Mouse (Mus musculus): ENCODE results near the gene Trrap. TPM values are rescaled to one million over a fixed set of nuclear protein-coding genes. Genes with fewer than 3 reads are reported as not detected.
A peak's percentile ranks its signal among the peaks of the same experiment; 100 is the strongest.

Trrap gene
- polyA plus RNA-seq, 1 experiment from 2014 or later, result 89.5 TPM

GRCm38 (mm10) chr5:144753041-144753440, 14.5 kb upstream of the Trrap start:
- no peak for ATAC-seq (ENCODE audit: insufficient number of reproducible peaks, insufficient read depth, low FRiP score, low TSS enrichment, low read depth)
- no peak overlapping the region for H3K4me2 ChIP-seq
- H3K4me3 ChIP-seq, result no peak overlapping the region
- 56% methylated on average over 7 of the region's 7 CpGs for WGBS
- no peaks in the 10 kb centered on the region for H3K27me3 ChIP-seq
- H3K9me3 ChIP-seq, result no peaks in the 10 kb centered on the region
- H3K36me3 ChIP-seq, result no peaks in the 10 kb centered on the region
- peaks cover 3% of the 10 kb centered on the region; the same call in 1 of the 2 replicates for H3K4me1 ChIP-seq
- H3K9ac ChIP-seq, result no peak overlapping the region
- no peak overlapping the region for H3K27ac ChIP-seq

GRCm38 (mm10) chr5:144755191-144755590, 12.3 kb upstream of the Trrap start:
- no peak for ATAC-seq (ENCODE audit: insufficient number of reproducible peaks, insufficient read depth, low FRiP score, low TSS enrichment, low read depth)
- H3K36me3 ChIP-seq, result no peaks in the 10 kb centered on the region
- H3K27me3 ChIP-seq, result peaks cover 3% of the 10 kb centered on the region
- H3K9ac ChIP-seq, result no peak overlapping the region
- H3K9me3 ChIP-seq, result no peaks in the 10 kb centered on the region
- no peak overlapping the region for H3K4me2 ChIP-seq
- WGBS, result 82% methylated on average over 10 of the region's 10 CpGs
- H3K4me1 ChIP-seq, result peaks cover 3% of the 10 kb centered on the region; the same call in 1 of the 2 replicates
- no peak overlapping the region for H3K27ac ChIP-seq
- H3K4me3 ChIP-seq, result no peak overlapping the region

- H3K27ac ChIP-seq, result no peak overlapping the region
- no peak overlapping the region for H3K9ac ChIP-seq
- ATAC-seq (ENCODE audit: insufficient number of reproducible peaks, insufficient read depth, low FRiP score, low TSS enrichment, low read depth), result no peak
- H3K9me3 ChIP-seq, result no peaks in the 10 kb centered on the region
- H3K27me3 ChIP-seq, result peaks cover 23% of the 10 kb centered on the region
- peaks cover 11% of the 10 kb centered on the region for H3K4me1 ChIP-seq
- no peak overlapping the region for H3K4me3 ChIP-seq
- H3K36me3 ChIP-seq, result no peaks in the 10 kb centered on the region
- H3K4me2 ChIP-seq, result no peak overlapping the region
- 77% methylated on average over 9 of the region's 9 CpGs for WGBS
Measured at GRCm38 (mm10) chr5:144757402-144757801, 10.1 kb upstream of the Trrap start.

GRCm38 (mm10) chr5:144758422-144758821, 9.1 kb upstream of the Trrap start:
- Histone ChIP-seq H3K9me3 (no peaks in the 10 kb centered on the region), H3K4me2 (no peak overlapping the region), H3K36me3 (no peaks in the 10 kb centered on the region), H3K4me3 (no peak overlapping the region), H3K4me1 (peaks cover 9% of the 10 kb centered on the region), H3K27ac (no peak overlapping the region), H3K9ac (no peak overlapping the region), H3K27me3 (peaks cover 31% of the 10 kb centered on the region)
- ATAC-seq (ENCODE audit: insufficient number of reproducible peaks, insufficient read depth, low FRiP score, low TSS enrichment, low read depth), result no peak
- WGBS, result 12% methylated on average over 8 of the region's 8 CpGs

GRCm38 (mm10) chr5:144761161-144761868, 6.2 kb upstream of the Trrap start, which contains the start of gene Tmem130:
Gene Tmem130 (minus strand): TSS chr5:144761818.
- ATAC-seq (ENCODE audit: insufficient number of reproducible peaks, insufficient read depth, low FRiP score, low TSS enrichment, low read depth), result no peak
- H3K4me3 ChIP-seq, result peak within 1 kb of the TSS; percentile 40
- 2% methylated on average over 38 of the region's 38 CpGs for WGBS

GRCm38 (mm10) chr5:144766026-144766425, 1.5 kb upstream of the Trrap start:
- ATAC-seq (ENCODE audit: insufficient number of reproducible peaks, insufficient read depth, low FRiP score, low TSS enrichment, low read depth), result no peak
- H3K36me3 ChIP-seq, result peaks cover 9% of the 10 kb centered on the region
- no peaks in the 10 kb centered on the region for H3K9me3 ChIP-seq
- H3K4me1 ChIP-seq, result peaks cover 19% of the 10 kb centered on the region
- no peak overlapping the region for H3K4me2 ChIP-seq
- H3K27me3 ChIP-seq, result peaks cover 23% of the 10 kb centered on the region
- no peak overlapping the region for H3K4me3 ChIP-seq
- 80% methylated on average over 7 of the region's 7 CpGs for WGBS
- no peak overlapping the region for H3K9ac ChIP-seq
- no peak overlapping the region for H3K27ac ChIP-seq

More at GRCm38 (mm10) chr5:144761161-144761868, 6.2 kb upstream of the Trrap start, which contains the start of gene Tmem130:
- H3K27ac ChIP-seq, result no peak within 1 kb of the TSS
- peak within 1 kb of the TSS; percentile 68 for H3K4me2 ChIP-seq
- H3K27me3 ChIP-seq, result peaks cover 32% of the 10 kb centered on the region
- peak within 1 kb of the TSS; percentile 55 for H3K9ac ChIP-seq
- H3K36me3 ChIP-seq, result no peaks in the 10 kb centered on the region
- peaks cover 9% of the 10 kb centered on the region for H3K4me1 ChIP-seq
- H3K9me3 ChIP-seq, result no peaks in the 10 kb centered on the region

GRCm38 (mm10) chr5:144766646-144767045, 886 bp upstream of the Trrap start:
- ATAC-seq (ENCODE audit: insufficient number of reproducible peaks, insufficient read depth, low FRiP score, low TSS enrichment, low read depth), result no peak
- Histone ChIP-seq H3K4me2 (no peak overlapping the region), H3K9ac (no peak overlapping the region), H3K36me3 (peaks cover 15% of the 10 kb centered on the region), H3K27ac (no peak overlapping the region), H3K9me3 (no peaks in the 10 kb centered on the region), H3K4me3 (no peak overlapping the region), H3K4me1 (peaks cover 13% of the 10 kb centered on the region), H3K27me3 (peaks cover 17% of the 10 kb centered on the region)
- WGBS, result 85% methylated on average over 11 of the region's 11 CpGs

- peak overlapping the region; percentile 98 for H3K27ac ChIP-seq
- peak; percentile 92 for ATAC-seq (ENCODE audit: insufficient number of reproducible peaks, insufficient read depth, low FRiP score, low TSS enrichment, low read depth)
- H3K4me3 ChIP-seq, result peak overlapping the region; percentile 89
- peak overlapping the region; percentile 84 for H3K4me2 ChIP-seq
- peaks cover 3% of the 10 kb centered on the region; the same call in 1 of the 2 replicates for H3K27me3 ChIP-seq
- WGBS, result 1% methylated on average over 84 of the region's 92 CpGs
- H3K9me3 ChIP-seq, result no peaks in the 10 kb centered on the region
- H3K4me1 ChIP-seq, result peaks cover 12% of the 10 kb centered on the region
- peak overlapping the region; percentile 94 for H3K9ac ChIP-seq
- H3K36me3 ChIP-seq, result peaks cover 26% of the 10 kb centered on the region
Measured at GRCm38 (mm10) chr5:144767911-144768841, 644 bp downstream of the Trrap start.

- ATAC-seq (ENCODE audit: insufficient number of reproducible peaks, insufficient read depth, low FRiP score, low TSS enrichment, low read depth), result 0 out of 2 replicates have a peak, but pooled peaks have one; percentile 4
- no peaks in the 10 kb centered on the region for H3K27me3 ChIP-seq
- H3K4me3 ChIP-seq, result peak overlapping the region; percentile 89
- 21% methylated on average over 8 of the region's 8 CpGs for WGBS
- peak overlapping the region; percentile 98 for H3K27ac ChIP-seq
- H3K9ac ChIP-seq, result peak overlapping the region; percentile 94
- no peaks in the 10 kb centered on the region for H3K9me3 ChIP-seq
- H3K36me3 ChIP-seq, result peaks cover 35% of the 10 kb centered on the region
- H3K4me1 ChIP-seq, result peaks cover 12% of the 10 kb centered on the region
- peak overlapping the region; percentile 84 for H3K4me2 ChIP-seq
Measured at GRCm38 (mm10) chr5:144769067-144769482, 1.5 kb downstream of the Trrap start.

GRCm38 (mm10) chr5:144773231-144773630, 5.7 kb downstream of the Trrap start:
- H3K27me3 ChIP-seq, result no peaks in the 10 kb centered on the region

GRCm38 (mm10) chr5:144780654-144781053, 13.1 kb downstream of the Trrap start:
- Histone ChIP-seq H3K36me3 (peaks cover 97% of the 10 kb centered on the region), H3K4me1 (no peaks in the 10 kb centered on the region), H3K9me3 (no peaks in the 10 kb centered on the region), H3K27me3 (no peaks in the 10 kb centered on the region), H3K4me3 (no peak overlapping the region), H3K9ac (no peak overlapping the region), H3K4me2 (no peak overlapping the region), H3K27ac (no peak overlapping the region)
- 83% methylated on average over 8 of the region's 8 CpGs for WGBS
- no peak for ATAC-seq (ENCODE audit: insufficient number of reproducible peaks, insufficient read depth, low FRiP score, low TSS enrichment, low read depth)

More at GRCm38 (mm10) chr5:144773231-144773630, 5.7 kb downstream of the Trrap start:
- Histone ChIP-seq H3K27ac (no peak overlapping the region), H3K4me2 (no peak overlapping the region), H3K9me3 (no peaks in the 10 kb centered on the region), H3K4me3 (no peak overlapping the region), H3K36me3 (peaks cover 71% of the 10 kb centered on the region), H3K4me1 (peaks cover 12% of the 10 kb centered on the region), H3K9ac (no peak overlapping the region)
- 93% methylated on average over 6 of the region's 6 CpGs for WGBS
- ATAC-seq (ENCODE audit: insufficient number of reproducible peaks, insufficient read depth, low FRiP score, low TSS enrichment, low read depth), result no peak

Data from embryonic facial prominence, embryonic 13.5 days (tissue).